Mouse (Mus musculus): ENCODE measurements around the gene Tas2r135.

Tas2r135 gene

DNA sequence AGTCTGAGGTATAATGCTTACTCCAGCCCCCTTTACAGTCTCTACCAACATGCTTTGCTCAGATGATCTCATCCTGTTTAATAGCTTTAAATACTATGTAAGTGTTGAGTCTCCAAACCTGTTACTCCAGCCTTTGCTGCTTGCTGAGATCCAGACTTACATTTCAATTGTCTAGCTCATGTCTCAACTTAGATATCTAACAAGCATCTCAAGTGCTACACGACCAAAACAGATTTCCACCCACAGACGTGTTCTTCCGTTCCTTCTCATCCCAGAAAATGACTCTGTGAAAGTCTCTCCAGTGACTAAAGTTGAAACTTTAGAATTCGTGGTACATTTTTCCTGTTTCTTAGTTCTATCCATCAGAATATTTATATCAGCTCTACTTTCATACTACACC lies 21.1 kb downstream of the Tas2r135 start:
- DNase-seq (ENCODE audit: low read depth, low spot score) = no peak

DNA sequence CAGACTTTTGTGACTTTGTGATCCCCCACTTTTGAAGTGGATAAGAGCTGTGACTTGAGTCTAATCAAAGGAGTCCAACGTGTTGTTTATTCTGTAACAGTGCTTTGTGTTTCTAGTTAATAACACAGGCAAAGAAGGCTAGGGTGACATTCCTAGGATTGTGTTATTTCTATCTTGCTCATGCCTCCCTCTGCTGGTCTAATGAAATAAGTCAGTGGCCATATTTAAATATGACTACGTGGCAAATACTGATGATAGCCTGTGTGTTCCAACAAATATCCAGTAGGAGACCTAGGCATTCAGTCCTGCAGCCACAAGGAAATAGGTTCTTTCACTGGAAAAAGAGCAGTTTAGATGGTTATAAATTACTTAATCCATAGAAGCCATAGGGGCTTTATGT lies 28.3 kb downstream of the Tas2r135 start:
- no peak for DNase-seq (ENCODE audit: low read depth, low spot score)

DNA sequence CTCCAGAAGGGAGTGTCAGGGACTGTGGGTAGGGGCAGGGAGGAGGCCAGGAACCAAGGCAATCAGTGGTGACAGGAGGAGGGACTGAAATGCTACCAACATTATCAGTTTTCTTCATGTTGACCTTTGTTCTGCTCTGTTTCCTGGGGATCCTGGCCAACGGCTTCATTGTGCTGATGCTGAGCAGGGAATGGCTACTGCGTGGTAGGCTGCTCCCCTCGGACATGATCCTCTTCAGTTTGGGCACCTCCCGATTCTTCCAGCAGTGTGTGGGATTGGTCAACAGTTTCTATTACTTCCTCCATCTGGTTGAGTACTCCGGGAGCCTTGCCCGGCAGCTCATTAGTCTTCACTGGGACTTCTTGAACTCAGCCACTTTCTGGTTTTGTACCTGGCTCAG lies 29.2 kb downstream of the Tas2r135 start, which contains the start of gene Tas2r126:
Tas2r126 (plus strand) TSS at position 90 of the 400 bp plus-strand sequence.
- no peak for DNase-seq (ENCODE audit: low read depth, low spot score)

DNA sequence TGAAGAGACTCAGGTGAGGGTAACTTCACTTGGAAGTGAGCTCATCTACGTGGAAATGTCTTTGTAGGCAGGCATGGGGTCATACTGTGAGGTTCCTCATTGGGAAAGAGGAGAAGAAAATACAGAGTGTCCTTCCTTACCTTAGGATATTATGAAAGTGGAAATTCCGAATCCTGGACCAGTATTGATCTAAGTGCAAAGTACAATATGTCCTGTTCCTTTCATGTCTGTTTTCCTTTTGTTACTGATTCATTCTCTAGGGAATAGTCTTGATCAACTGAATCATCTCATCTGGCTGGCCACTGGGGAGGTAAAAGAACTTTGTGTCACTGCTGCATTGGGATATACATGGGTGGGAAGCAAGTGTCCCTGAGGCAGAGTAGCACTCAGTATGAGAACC lies 30.3 kb downstream of the Tas2r135 start:
- no peak for DNase-seq (ENCODE audit: low read depth, low spot score)

DNA sequence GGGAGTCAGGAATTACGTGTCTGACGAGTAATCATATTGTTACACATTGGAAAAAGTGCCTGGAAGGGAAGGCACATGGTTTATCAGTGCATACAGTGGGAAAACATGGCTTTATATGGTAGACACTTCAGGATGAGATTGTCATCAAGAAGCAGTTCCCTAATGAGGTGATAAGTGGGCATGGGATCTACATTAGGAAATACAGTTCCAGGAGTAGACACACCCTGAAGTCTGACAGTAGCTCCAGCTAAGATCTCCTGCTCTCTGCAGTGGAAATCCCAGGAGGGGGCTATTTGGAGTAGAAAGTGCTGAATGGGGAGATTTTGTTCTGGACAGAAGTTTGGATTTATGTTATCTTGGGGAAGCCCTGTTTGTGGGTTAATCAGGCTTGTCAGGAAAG lies 36.2 kb downstream of the Tas2r135 start:
- no peak for DNase-seq (ENCODE audit: low read depth, low spot score)

DNA sequence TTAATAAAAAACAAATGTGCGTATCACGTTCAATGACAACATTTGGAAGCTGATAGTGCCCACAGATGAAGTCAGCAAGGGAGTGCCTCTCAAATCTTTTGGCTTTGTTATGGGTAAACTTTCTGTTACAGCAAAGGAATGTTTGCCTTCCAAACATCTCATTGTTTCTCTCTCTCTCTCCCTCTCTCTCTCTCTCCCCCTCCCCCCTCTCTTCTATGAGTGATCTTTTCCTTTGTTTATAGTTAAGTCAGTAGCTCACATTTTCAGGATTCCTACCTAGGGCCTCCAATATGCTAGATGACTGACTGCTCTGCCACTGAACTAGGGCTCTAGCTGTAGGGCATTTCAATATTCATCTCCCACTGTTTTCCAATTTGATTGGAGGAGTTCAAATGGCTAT lies 39.3 kb downstream of the Tas2r135 start:
- no peak for DNase-seq (ENCODE audit: low read depth, low spot score)

DNA sequence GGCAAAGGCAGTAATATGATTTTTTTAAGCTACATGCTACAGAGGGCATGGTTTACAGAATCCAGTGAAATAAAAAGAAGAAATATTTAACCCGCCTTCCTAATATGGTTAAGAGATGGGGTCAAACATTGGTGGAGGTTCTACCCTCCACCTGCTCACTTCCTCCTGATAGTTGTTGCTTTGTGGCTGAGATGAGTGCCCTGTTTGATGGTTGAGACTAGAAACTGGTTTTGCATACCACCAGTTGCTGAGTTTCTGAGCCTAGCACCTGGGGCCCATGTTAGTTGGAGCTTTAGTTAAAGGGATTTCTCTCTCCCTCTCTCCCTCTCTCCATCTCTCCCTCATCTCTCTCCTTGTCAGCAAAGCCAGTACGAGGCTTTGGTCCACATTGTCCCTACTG lies 42.1 kb downstream of the Tas2r135 start:
- DNase-seq (ENCODE audit: low read depth, low spot score) = no peak
